Comparison of ENCODE assay signal across 16 mouse cellular contexts in genomic region chr4:129558321-129558955, GRCm38 (mm10). TPM values are rescaled to one million over a fixed set of nuclear protein-coding genes. Genes with fewer than 3 reads are reported as not detected.
DNase-seq lines count a peak whose midpoint lies in the region; ATAC-seq and TF ChIP-seq lines count a peak whose summit lies in the region.
"Had no signal": no experiment of that assay in that cellular context is flagged by ENCODE, and none has a peak within 500 bp of the region (broad histone marks: within the 10 kb centered on the region; RNA-seq: fewer than 3 reads in every experiment).

No protein-coding gene starts in this region.

- peaks cover 33% of the 10 kb centered on the region for H3K4me1 ChIP-seq in thymus, adult 2 months (replicated peaks; ENCODE audit: control insufficient read depth, insufficient read depth, low read length)
- peaks cover 4% of the 10 kb centered on the region for H3K4me1 ChIP-seq in hindbrain, embryonic 16.5 days (ENCODE audit: control insufficient read depth, insufficient read depth, low read depth, low read length)

- H3K27ac ChIP-seq in thymus, adult 2 months (ENCODE audit: control insufficient read depth, insufficient read depth, low read length): peak overlapping the region; percentile 98
- H3K27ac ChIP-seq in hindbrain, embryonic 16.5 days (ENCODE audit: low read depth, low read length): no peak overlapping the region
- H3K27ac ChIP-seq: embryonic facial prominence, embryonic 15.5 days; hindbrain, embryonic 13.5 days; limb, embryonic 12.5 days; neural tube, embryonic 15.5 days had no signal

- H3K36me3 ChIP-seq in thymus, adult 2 months (ENCODE audit: control insufficient read depth, insufficient read depth, low read length): peaks cover 37% of the 10 kb centered on the region
- no peaks in the 10 kb centered on the region for H3K36me3 ChIP-seq in hindbrain, embryonic 16.5 days (ENCODE audit: control insufficient read depth, insufficient read depth, low read length)
- H3K36me3 ChIP-seq: embryonic facial prominence, embryonic 15.5 days; G1E; hindbrain, embryonic 13.5 days; limb, embryonic 12.5 days; neural tube, embryonic 15.5 days had no signal

- ATAC-seq in CD4-positive, CD25-positive, alpha-beta regulatory T cell, adult 4 months: peak; percentile 84
- peak; percentile 78 for ATAC-seq in activated CD4-positive, CD25-positive, alpha-beta regulatory T cell, adult 4 months
- ATAC-seq in hindbrain, embryonic 16.5 days: no peak
- ATAC-seq: forebrain, postnatal 0 days; midbrain, embryonic 16.5 days had no signal

- H3K9ac ChIP-seq in hindbrain, embryonic 16.5 days (ENCODE audit: low read depth, low read length): no peak overlapping the region
- H3K9ac ChIP-seq: embryonic facial prominence, embryonic 15.5 days; forebrain, postnatal 0 days; hindbrain, embryonic 13.5 days; neural tube, embryonic 15.5 days had no signal

- TF ChIP-seq CTCF in thymus, adult 2 months (IDR thresholded peaks at IDR 0.05; ENCODE audit: borderline replicate concordance, control insufficient read depth, extremely low read depth, insufficient read depth, low read length, poor library complexity): no peak

- peak; percentile 25; the same call in 1 of the 2 replicates for TF ChIP-seq POLR2A in thymus, adult 2 months (IDR thresholded peaks at IDR 0.05; ENCODE audit: control insufficient read depth, extremely low read depth, insufficient read depth, low read length, poor library complexity)

- no peak overlapping the region for H3K4me2 ChIP-seq in hindbrain, embryonic 16.5 days (ENCODE audit: low read length)
- H3K4me2 ChIP-seq: embryonic facial prominence, embryonic 15.5 days; hindbrain, embryonic 13.5 days; limb, embryonic 12.5 days; neural tube, embryonic 15.5 days had no signal

- H3K9me3 ChIP-seq in hindbrain, embryonic 16.5 days (ENCODE audit: control insufficient read depth, low read length): no peaks in the 10 kb centered on the region
- H3K9me3 ChIP-seq: embryonic facial prominence, embryonic 15.5 days; G1E; hindbrain, embryonic 13.5 days; limb, embryonic 12.5 days; neural tube, embryonic 15.5 days had no signal

- WGBS in thymus, adult 2 months: 7% methylated on average over 12 of the region's 12 CpGs
- 86% methylated on average over 12 of the region's 12 CpGs for WGBS in hindbrain, embryonic 16.5 days

- peak overlapping the region; percentile 87 for H3K4me3 ChIP-seq in thymus, adult 2 months (ENCODE audit: control insufficient read depth, insufficient read depth, low read length)
- no peak overlapping the region for H3K4me3 ChIP-seq in hindbrain, embryonic 16.5 days (ENCODE audit: low read length)
- H3K4me3 ChIP-seq: embryonic facial prominence, embryonic 15.5 days; hindbrain, embryonic 13.5 days; limb, embryonic 12.5 days; neural tube, embryonic 15.5 days had no signal

- H3K27me3 ChIP-seq in thymus, adult 2 months (ENCODE audit: control insufficient read depth, insufficient read depth, low read length): no peaks in the 10 kb centered on the region
- H3K27me3 ChIP-seq in hindbrain, embryonic 16.5 days (replicated peaks; ENCODE audit: control insufficient read depth, insufficient read depth, low read length): no peaks in the 10 kb centered on the region
- H3K27me3 ChIP-seq: embryonic facial prominence, embryonic 15.5 days; limb, embryonic 12.5 days; neural tube, embryonic 15.5 days had no signal

- peak; percentile 24 for DNase-seq in kidney, postnatal 10 days
- no peak for DNase-seq in kidney, adult 18-20 months
- peak; percentile 92 for DNase-seq in thymus, adult 2 months
- DNase-seq in urinary bladder, postnatal 36 days (ENCODE audit: low spot score in 2 of 2): no peak
- DNase-seq: forebrain, postnatal 0 days; lung, postnatal 36 days; right cerebral cortex, postnatal 14 days had no signal

RNA-seq across cellular contexts. Expression of gene Lck, which starts 15.0 kb away (rescaled TPM):
- 1,000 to 10,000 TPM; 1,549 to 2,173 TPM for polyA plus RNA-seq in CD4-positive, CD25-positive, alpha-beta regulatory T cell, adult 4 months (2017; shearing (Covaris generic))
- polyA plus RNA-seq in activated CD4-positive, CD25-positive, alpha-beta regulatory T cell, adult 4 months (2017; shearing (Covaris generic)): 1,000 to 10,000 TPM; 1,301 to 1,674 TPM
- polyA plus RNA-seq in thymus, adult 2 months (2012; rRNA removed): 1,584 and 1,845 TPM in 2 replicates
- 13.5 and 13.9 TPM in 2 replicates for polyA plus RNA-seq in hindbrain, embryonic 16.5 days (2015; fragmentation: Nextera tagmentation; extraction: Ambion mirVana)

RNA-seq across cellular contexts. Expression of gene Hdac1, which starts 15.9 kb away (rescaled TPM):
- 100 to 1,000 TPM; 270 to 328 TPM for polyA plus RNA-seq in CD4-positive, CD25-positive, alpha-beta regulatory T cell, adult 4 months (2017; shearing (Covaris generic))
- polyA plus RNA-seq in activated CD4-positive, CD25-positive, alpha-beta regulatory T cell, adult 4 months (2017; shearing (Covaris generic)): 100 to 1,000 TPM; 225 to 283 TPM
- polyA plus RNA-seq in thymus, adult 2 months (2012; rRNA removed): 198 and 201 TPM in 2 replicates
- polyA plus RNA-seq in hindbrain, embryonic 16.5 days (2015; fragmentation: Nextera tagmentation; extraction: Ambion mirVana): 80.5 and 90.0 TPM in 2 replicates

RNA-seq across cellular contexts. Expression of gene Fam167b, which starts 19.9 kb away (rescaled TPM):
- under 1 TPM in 1 of 2 experiments, not detected in 1; 0.86 TPM for polyA plus RNA-seq in CD4-positive, CD25-positive, alpha-beta regulatory T cell, adult 4 months (2017; shearing (Covaris generic))
- polyA plus RNA-seq in activated CD4-positive, CD25-positive, alpha-beta regulatory T cell, adult 4 months (2017; shearing (Covaris generic)): 1 to 10 TPM; 1.3 to 1.6 TPM
- 2.6 and 3.0 TPM in 2 replicates for polyA plus RNA-seq in thymus, adult 2 months (2012; rRNA removed)
- 0.35 and 0.58 TPM in 2 replicates for polyA plus RNA-seq in hindbrain, embryonic 16.5 days (2015; fragmentation: Nextera tagmentation; extraction: Ambion mirVana)
- polyA plus RNA-seq: forebrain, postnatal 0 days; G1E; neural tube, embryonic 15.5 days had no signal

RNA-seq across cellular contexts. Expression of gene Eif3i, which starts 42.0 kb away (rescaled TPM):
- polyA plus RNA-seq in CD4-positive, CD25-positive, alpha-beta regulatory T cell, adult 4 months (2017; shearing (Covaris generic)): 100 to 1,000 TPM; 337 to 353 TPM
- polyA plus RNA-seq in activated CD4-positive, CD25-positive, alpha-beta regulatory T cell, adult 4 months (2017; shearing (Covaris generic)): 100 to 1,000 TPM; 377 to 435 TPM
- polyA plus RNA-seq in thymus, adult 2 months (2012; rRNA removed): 331 and 350 TPM in 2 replicates
- polyA plus RNA-seq in hindbrain, embryonic 16.5 days (2015; fragmentation: Nextera tagmentation; extraction: Ambion mirVana): 216 and 223 TPM in 2 replicates

RNA-seq across cellular contexts. Expression of gene Tmem234, which starts 42.0 kb away (rescaled TPM):
- 100 to 1,000 TPM; 254 to 306 TPM for polyA plus RNA-seq in CD4-positive, CD25-positive, alpha-beta regulatory T cell, adult 4 months (2017; shearing (Covaris generic))
- 100 to 1,000 TPM; 296 to 341 TPM for polyA plus RNA-seq in activated CD4-positive, CD25-positive, alpha-beta regulatory T cell, adult 4 months (2017; shearing (Covaris generic))
- 243 and 257 TPM in 2 replicates for polyA plus RNA-seq in thymus, adult 2 months (2012; rRNA removed)
- polyA plus RNA-seq in hindbrain, embryonic 16.5 days (2015; fragmentation: Nextera tagmentation; extraction: Ambion mirVana): 185 and 190 TPM in 2 replicates

Comparison
In these comparisons a context has a peak if more than half of its experiments do, and no peak if none do; other contexts are left out.
1. DNase-seq: peak in kidney, postnatal 10 days (single experiment) and thymus, adult 2 months (single experiment); none in kidney, adult 18-20 months (single experiment) and urinary bladder, postnatal 36 days (0 of 2).
2. RNA of gene Lck, which starts 15.0 kb away (polyA plus RNA-seq): 1,549 to 2,173 TPM in CD4-positive, CD25-positive, alpha-beta regulatory T cell, adult 4 months, 1,584 to 1,845 TPM in thymus, adult 2 months and 1,301 to 1,674 TPM in activated CD4-positive, CD25-positive, alpha-beta regulatory T cell, adult 4 months; 13.5 to 13.9 TPM in hindbrain, embryonic 16.5 days; every median in the first group is over 10 times any median in the second.